Mouse (Mus musculus): ENCODE measurements around the gene Olfr764-ps1.
"Not testable (repeated sequence)": the region's sequence is repeated elsewhere in the genome, so short reads cannot be mapped to it uniquely, and the experiment has no call there.

Olfr764-ps1 gene

GRCm38 (mm10) chr10:129039796-129040195, at the start of gene Olfr764-ps1:
Olfr764-ps1 (minus strand) TSS chr10:129039896.
- DNase-seq (ENCODE audit: low spot score in 2 of 2): no peak

- DNase-seq (ENCODE audit: low spot score in 2 of 2): not testable (repeated sequence)
Observed at GRCm38 (mm10) chr10:129082810-129083209, 43.1 kb upstream of the Olfr764-ps1 start, which contains the start of gene Olfr767. Olfr767 (minus strand) TSS chr10:129082910.

DNA sequence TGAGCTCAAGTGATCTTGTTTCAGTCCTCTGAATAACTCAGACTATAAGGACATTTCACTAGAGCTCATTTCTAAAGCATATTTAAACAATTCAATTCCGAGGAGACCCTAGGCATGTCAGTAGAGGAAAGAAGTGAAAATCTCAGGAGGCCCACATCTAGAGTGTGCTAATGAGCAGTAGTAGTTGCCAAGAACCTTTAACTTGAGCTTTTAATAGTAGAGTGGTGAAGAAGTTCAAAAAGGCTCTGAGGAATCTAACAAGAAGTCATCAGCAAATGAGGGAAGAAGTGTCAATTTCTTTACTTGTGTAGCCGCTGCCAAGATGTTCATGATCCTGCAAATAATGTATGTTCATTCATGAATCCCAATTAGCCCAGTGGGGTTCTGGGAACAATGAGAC, 29.2 kb upstream of the Olfr764-ps1 start, which contains the start of gene Olfr766-ps1:
Olfr766-ps1 (minus strand) TSS at position 101 of the 400 bp plus-strand sequence.
- DNase-seq (ENCODE audit: low spot score in 2 of 2): no peak

DNA sequence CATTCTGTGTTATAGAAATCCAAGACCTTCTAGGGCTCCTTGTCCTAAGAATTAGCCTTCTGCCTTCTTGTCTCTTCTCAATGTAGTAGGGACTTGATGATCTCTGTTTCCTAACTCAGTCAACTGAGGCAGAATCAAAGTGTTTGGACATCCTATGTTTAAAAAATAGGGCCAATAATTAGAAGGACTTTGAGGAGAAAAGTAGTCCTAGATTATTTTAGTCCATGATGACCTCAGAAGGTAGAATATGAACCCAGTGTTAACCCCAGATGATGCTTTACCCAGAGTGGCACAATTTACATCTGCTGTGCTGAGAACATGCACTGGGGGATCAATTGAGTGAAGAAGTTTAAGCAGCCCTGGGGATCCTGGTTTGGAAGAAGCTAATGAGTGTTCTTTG, 10.2 kb upstream of the Olfr764-ps1 start, which contains the start of gene Olfr765:
Olfr765 (minus strand) TSS at position 101 of the 400 bp plus-strand sequence.
- DNase-seq (ENCODE audit: low spot score in 2 of 2): not testable (repeated sequence)

DNA sequence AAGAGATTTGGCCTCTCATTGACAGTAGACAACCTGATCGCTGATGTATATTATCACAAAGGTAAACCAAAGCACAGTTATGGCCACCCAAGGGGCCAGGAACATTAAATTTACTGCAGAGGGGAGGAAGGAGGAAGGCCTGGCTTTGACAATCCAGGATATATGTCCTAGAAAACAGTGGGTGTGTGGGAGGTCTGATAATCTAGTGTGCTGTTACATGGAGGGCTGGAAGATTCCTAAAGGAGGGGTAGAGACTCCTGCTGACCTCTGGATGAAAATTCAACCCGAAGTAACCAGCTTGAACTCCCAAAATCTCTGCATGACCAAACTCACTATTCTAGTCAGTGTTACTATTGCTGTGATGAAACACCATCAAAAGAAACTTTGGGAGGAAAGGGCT, 11.4 kb downstream of the Olfr764-ps1 start:
- no peak for DNase-seq (ENCODE audit: low spot score in 2 of 2)

GRCm38 (mm10) chr10:129026018-129026662, 13.6 kb downstream of the Olfr764-ps1 start:
- DNase-seq (ENCODE audit: low spot score in 2 of 2): no peak

DNA sequence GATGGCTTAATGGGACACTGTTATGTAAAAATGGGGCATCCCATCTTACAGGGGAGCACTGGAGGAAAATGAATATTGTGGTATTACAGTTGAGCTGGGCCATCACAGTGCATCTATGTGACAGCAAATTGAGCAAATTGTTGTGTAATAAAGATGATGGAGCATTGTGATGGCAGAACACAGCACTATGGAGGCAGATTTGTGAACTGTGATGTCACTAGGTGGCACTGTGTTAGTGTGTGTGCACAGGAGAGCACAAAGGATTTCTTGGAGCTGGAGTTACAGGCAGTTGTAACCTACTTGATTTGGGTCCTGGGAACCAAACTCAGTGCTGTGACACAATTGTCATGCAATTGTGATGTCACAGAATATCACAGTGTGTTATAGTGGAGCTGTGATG, 16.4 kb downstream of the Olfr764-ps1 start:
- DNase-seq (ENCODE audit: low spot score in 2 of 2): no peak

DNA sequence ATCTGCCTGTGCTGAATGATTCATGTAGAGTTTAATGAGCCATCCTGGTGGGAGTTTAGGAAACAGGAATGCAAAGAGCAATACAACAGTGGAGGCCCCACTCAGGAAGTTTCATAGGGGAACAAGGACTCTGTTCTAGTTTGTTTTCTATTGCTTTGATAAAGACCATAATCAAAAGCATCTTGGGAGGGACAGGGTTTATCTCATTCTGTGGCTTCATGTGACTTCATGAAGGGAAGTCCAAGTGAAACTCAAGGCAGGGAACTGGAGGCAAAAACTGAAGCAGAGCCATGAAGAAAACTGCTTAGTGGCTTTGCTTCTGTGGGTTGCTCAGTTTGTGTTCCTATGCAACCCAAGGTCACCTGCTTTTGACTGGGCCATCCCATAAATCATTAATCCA, 25.2 kb downstream of the Olfr764-ps1 start:
- no peak for DNase-seq (ENCODE audit: low spot score in 2 of 2)

DNA sequence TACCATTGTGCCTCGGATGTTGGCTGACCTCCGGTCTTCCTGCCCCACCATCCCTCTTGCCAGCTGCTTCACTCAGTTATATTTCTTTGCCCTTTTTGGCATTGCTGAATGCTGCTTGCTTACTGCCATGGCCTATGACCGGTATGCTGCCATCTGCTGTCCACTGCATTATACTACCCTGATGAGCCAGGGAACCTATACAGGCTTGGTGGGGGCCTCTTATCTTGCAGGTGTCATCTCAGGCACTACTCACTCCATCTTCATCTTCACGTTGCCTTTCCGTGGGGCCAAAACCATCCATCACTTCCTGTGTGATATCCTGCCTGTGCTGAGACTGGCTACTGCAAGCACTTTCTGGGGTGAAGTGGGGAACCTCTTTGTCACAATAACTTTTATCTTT, 28.2 kb downstream of the Olfr764-ps1 start:
- DNase-seq (ENCODE audit: low spot score in 2 of 2): not testable (repeated sequence)

DNA sequence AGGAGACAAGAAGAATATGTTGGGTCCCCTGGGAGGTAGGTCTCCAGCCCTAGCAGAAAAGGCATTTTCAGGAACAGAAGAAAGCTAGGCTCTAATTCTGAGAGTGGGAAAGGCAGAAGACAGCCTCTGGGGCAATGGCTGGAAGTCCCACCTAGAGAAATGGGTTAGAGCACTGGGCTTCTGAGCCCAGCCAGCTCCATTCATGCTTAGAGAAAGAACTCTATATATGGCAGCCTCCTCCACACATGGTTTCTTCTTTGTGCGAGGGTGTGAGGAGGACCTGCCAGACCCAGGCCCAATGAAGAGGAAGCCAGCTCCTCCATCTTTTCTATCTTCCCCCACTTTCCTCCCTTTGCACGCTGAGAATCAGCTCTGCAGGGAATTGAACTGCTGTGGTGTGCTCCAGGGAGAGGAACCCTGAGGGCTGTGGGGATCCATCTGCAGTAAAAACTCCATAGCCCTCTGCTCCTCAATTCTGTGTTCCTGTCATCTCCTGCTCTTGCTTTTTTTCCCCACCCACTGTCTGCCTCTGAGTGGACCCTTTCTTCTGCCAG, 29.3 kb downstream of the Olfr764-ps1 start, which contains the start of gene Olfr763:
Olfr763 (plus strand) TSS at position 504 of the 554 bp plus-strand sequence.
- DNase-seq (ENCODE audit: low spot score in 2 of 2): no peak

DNA sequence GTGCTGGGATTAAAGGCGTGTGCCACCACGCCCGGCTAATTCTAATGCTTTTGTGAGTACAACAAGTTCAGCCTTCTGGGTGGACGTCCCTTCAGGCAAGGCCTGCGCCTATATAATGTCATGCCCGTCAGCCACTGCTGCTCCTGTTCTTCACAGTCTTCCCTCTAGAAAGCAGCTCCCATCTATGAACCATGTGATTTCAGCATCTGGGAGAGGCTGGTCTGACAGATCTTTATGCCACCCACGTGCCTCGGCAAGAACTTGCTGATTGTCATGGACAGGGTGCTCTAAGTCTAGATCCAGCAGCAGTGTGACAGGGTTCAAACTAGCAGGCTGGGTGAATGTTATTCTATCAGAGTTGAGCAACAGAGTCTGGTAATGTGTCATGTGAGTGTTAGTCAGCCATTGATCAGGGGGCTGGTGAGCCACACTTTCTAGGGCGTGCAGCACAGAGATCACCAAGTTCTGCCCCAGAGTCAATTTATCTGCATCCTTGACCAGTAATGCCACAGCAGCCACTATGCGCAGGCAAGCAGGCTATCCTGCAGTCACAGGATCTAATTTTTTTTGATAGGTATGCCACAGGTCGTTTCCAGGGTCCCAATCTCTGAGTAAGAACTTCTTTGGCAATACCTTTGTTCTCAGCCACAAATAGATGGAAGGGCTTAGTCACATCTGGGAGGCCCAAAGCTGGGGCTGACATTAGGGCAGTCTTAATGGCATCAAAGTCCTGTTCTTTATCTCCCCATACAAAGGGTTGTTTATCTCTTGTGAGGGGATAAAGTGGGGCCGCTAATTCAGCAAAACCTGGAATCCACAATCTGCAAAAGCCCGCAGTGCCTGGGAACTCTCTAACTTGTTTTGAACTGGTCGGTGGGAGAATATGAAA, 35.4 kb downstream of the Olfr764-ps1 start:
- no peak for DNase-seq (ENCODE audit: low spot score in 2 of 2)

- DNase-seq (ENCODE audit: low spot score in 2 of 2): no peak
Observed at GRCm38 (mm10) chr10:128996523-128997040, 43.1 kb downstream of the Olfr764-ps1 start.

GRCm38 (mm10) chr10:128995796-128996195, 43.9 kb downstream of the Olfr764-ps1 start:
- no peak for DNase-seq (ENCODE audit: low spot score in 2 of 2)

DNA sequence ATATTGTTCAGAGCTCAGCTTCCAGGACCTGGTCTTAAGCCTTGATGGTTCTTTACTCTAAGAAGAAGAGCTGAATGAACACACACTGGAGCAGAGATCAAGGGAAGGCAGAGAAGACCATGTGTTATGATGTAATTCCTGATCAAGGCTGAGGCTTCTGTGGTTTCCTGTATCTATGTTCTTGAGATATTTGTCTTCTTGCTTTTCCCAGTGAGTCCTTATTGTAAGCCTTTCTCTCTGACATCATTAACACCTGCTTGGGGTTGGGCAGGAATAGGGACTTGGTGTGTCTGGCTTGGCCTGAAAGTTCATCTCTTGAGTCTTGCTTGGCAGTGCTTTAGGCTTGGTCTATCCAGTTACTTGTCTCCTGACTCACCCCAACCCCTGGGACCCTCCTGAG, 48.7 kb downstream of the Olfr764-ps1 start:
- no peak for DNase-seq (ENCODE audit: low spot score in 2 of 2)

DNA sequence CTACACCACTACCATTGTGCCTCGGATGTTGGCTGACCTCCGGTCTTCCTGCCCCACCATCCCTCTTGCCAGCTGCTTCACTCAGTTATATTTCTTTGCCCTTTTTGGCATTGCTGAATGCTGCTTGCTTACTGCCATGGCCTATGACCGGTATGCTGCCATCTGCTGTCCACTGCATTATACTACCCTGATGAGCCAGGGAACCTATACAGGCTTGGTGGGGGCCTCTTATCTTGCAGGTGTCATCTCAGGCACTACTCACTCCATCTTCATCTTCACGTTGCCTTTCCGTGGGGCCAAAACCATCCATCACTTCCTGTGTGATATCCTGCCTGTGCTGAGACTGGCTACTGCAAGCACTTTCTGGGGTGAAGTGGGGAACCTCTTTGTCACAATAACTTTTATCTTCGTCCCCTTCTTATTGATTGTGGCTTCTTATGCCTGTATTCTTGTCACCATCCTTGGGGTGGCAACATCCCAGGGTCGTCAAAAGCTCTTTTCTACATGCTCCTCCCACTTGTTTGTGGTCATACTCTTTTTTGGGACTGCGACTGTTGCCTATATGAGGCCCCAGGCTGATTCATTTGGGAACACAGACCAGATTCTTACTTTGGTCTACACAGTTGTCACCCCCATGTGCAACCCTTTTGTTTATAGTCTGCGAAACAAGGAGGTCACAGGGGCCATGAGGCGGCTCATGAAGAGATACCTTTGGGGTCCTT, 49.4 kb downstream of the Olfr764-ps1 start:
- not testable (repeated sequence) for DNase-seq (ENCODE audit: low spot score in 2 of 2)

- DNase-seq (ENCODE audit: low spot score in 2 of 2): not testable (repeated sequence)
Observed at GRCm38 (mm10) chr10:128989131-128989530, 50.6 kb downstream of the Olfr764-ps1 start, which contains the start of gene Olfr9. Olfr9 (plus strand) TSS chr10:128989431.
